Mouse (Mus musculus): Measurements from ENCODE around the gene Tnfsf4.

Gene Tnfsf4

GRCm38 (mm10) chr1:161394931-161395459, at the start of gene Tnfsf4:
Gene Tnfsf4 (plus strand): TSS chr1:161395409.
- DNase-seq (ENCODE audit: low read depth) = no peak

GRCm38 (mm10) chr1:161350981-161351380, 44.2 kb upstream of the Tnfsf4 start:
- no peak for DNase-seq (ENCODE audit: low read depth)

- peak; percentile 19 for DNase-seq (ENCODE audit: low read depth)
These were observed 30.2 kb upstream of the Tnfsf4 start for GRCm38 (mm10) chr1:161365006-161365405.

GRCm38 (mm10) chr1:161371919-161372318, 23.3 kb upstream of the Tnfsf4 start:
- DNase-seq (ENCODE audit: low read depth) = no peak

GRCm38 (mm10) chr1:161375866-161376265, 19.3 kb upstream of the Tnfsf4 start:
- no peak for DNase-seq (ENCODE audit: low read depth)

- DNase-seq (ENCODE audit: low read depth) = no peak
These were observed 16.6 kb upstream of the Tnfsf4 start for GRCm38 (mm10) chr1:161378571-161378970.

- DNase-seq (ENCODE audit: low read depth) = no peak
These were observed 15.4 kb upstream of the Tnfsf4 start for GRCm38 (mm10) chr1:161379685-161380424.

DNA sequence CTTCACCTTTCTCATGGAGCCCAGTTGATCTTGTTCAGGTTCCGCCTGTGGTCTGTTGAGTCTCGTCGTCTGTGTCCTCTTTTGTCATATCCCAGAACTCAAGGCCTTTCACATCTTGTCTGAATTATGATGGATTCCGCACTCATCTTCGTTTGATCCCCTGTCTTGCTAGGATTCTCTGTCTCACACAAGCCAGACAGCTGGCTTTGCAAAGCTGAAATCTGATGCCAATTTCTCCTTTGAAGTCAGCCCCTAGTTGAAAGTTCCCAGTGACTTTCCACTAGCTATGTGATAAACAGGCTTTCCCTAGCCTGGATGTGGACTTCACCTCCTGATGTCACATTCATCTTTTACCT, 14.8 kb upstream of the Tnfsf4 start:
- DNase-seq (ENCODE audit: low read depth) = no peak

- no peak for DNase-seq (ENCODE audit: low read depth)
These were observed 5.1 kb upstream of the Tnfsf4 start for GRCm38 (mm10) chr1:161390066-161390465.

DNA sequence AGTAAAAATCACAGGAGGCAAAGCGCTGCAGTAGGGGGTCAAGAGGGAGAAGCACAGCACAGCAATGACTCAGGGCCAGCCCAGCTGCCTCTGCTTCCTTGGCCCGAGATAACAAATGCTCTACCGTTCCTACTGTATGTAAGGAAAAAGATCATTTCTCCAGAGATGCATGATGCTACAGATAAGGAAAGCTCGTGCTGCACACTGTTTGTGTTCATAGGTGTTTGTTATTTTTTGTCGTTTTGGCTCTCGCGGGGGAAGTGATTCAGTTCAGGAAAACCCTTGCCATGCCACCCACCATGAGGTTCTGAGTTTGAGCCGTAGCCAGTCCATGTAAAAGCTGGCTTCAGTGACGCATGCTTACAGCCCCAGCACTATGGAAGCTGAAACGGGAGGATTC, 2.3 kb upstream of the Tnfsf4 start:
- DNase-seq (ENCODE audit: low read depth) = no peak

DNA sequence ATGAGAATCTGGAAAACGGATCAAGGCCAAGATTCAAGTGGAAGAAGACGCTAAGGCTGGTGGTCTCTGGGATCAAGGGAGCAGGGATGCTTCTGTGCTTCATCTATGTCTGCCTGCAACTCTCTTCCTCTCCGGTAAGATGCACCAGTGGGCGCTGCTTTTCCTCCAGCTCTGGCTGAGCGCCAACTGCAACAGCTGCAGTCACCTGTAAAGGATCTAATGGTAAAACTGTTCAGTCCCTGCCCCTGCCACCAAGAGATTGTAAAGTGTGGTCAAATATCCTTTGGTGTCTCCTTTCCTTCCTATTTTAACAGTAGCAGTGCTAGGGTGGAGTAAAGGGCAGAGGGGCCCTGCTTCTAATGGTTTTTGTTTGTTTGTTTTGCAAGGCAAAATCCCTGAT, 401 bp downstream of the Tnfsf4 start:
- DNase-seq (ENCODE audit: low read depth) = no peak

GRCm38 (mm10) chr1:161396351-161396750, 1.1 kb downstream of the Tnfsf4 start:
- no peak for DNase-seq (ENCODE audit: low read depth)

DNA sequence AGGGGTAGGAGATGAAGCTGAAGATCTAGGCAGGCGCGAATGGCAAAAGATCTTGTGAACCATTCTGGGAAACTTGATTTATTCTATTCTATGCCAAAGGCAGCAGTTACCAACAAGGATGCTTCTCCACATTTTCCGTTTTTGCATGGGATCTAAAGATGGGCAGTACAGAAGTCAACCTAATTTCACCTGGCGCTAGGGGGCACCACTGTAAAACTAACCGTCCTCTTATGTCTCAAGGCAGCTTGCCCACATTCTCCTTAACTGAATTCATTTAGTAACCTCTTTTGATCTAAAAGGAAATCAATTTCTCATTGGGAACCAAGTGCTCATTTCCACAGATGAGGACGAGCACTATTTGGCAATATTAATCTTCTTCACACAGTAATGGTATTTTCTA, 4.9 kb downstream of the Tnfsf4 start:
- peak; percentile 47 for DNase-seq (ENCODE audit: low read depth)

- DNase-seq (ENCODE audit: low read depth) = no peak
These were observed 7.9 kb downstream of the Tnfsf4 start for GRCm38 (mm10) chr1:161403061-161403460.

GRCm38 (mm10) chr1:161406480-161406879, 11.3 kb downstream of the Tnfsf4 start:
- no peak for DNase-seq (ENCODE audit: low read depth)

- DNase-seq (ENCODE audit: low read depth) = no peak
These were observed 24.7 kb downstream of the Tnfsf4 start for GRCm38 (mm10) chr1:161419926-161420325.

DNA sequence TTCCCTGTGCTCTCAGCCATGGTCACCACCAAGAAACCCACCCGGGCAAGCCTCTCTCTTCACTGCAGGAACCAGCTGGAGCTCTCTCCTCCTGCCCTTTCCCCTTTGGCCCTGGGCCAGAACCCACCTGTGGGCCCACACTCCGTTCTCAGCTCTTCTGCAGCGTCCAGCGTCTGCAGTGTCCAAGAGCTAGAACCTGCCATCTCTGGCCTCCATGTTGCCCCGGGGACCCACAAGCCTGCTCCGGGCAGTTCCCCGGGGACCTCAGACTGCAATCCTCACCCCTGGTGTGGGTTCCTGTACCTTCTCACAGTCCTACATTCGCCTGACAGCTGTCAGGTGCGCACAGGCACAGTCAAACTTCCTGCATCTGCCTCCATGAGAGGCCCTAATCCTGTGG, 25.4 kb downstream of the Tnfsf4 start:
- DNase-seq (ENCODE audit: low read depth) = no peak

DNA sequence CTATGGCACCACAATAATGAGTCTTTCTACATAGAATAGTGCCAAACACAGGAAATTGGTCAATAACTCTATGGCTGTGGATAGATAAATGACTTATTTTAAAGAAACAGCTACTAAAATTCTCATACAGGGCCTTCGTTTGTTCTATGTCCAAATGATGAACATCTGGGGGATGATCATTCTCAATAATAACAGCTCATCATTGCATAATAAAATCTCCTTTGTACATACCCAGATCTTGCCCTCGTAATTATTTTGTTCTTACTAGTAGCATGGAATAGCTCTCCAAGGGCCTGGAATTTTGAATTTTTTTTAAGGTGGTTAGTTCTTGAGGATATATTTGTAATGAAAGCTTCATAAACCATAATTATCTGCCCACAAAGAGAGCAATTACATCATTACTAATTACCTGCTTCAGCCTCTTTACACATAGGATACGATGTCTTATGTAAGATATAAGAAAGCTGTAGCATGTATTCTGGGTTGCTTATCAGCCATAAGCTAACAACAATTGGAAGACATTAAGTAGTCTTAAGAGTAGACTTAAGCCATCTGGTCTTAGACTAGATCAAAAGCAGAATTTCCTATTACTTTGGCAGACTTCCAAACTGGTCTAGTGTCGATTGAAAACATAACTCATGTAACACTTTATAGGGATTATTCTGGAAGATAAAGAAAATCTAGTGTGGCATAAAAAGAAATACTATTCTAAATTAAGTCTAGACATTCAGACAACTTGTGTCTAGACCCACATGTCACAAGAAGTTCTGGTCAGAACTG, 31.3 kb downstream of the Tnfsf4 start:
- no peak for DNase-seq (ENCODE audit: low read depth)

DNA sequence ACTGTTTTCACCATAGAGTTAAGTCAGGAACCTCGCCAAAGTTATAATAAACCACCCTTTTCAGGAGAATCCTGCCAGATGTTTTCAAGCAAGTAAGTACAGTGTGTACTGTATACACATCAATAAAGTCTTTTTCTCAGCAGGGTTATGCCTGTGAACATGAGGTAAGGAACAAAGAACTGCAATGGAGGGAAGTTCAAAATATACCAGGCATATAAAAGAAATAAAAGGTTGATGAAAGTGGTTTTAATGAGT, 31.8 kb downstream of the Tnfsf4 start:
- DNase-seq (ENCODE audit: low read depth) = no peak

GRCm38 (mm10) chr1:161435781-161436180, 40.6 kb downstream of the Tnfsf4 start:
- no peak for DNase-seq (ENCODE audit: low read depth)

DNA sequence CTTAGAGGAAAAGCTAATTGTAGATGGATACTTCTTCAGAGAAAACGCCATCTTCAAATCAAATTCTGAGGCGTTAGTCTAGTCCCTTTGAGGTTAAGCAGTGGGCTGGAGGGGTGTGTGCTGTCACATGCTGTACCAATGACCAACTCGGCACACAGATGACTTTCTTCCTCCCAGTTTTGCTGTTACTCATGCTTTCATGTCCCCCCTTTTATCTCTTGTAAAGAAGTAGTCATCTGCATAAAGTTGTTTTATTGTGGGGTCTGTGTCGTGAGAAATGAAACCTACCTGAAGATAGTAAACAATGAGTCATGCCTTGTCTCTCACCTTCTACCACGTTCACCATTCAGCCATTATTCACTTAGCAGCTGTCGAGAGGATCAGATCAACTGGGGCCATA, 41.3 kb downstream of the Tnfsf4 start:
- no peak for DNase-seq (ENCODE audit: low read depth)

GRCm38 (mm10) chr1:161444858-161445257, 49.6 kb downstream of the Tnfsf4 start:
- DNase-seq (ENCODE audit: low read depth) = no peak

DNA sequence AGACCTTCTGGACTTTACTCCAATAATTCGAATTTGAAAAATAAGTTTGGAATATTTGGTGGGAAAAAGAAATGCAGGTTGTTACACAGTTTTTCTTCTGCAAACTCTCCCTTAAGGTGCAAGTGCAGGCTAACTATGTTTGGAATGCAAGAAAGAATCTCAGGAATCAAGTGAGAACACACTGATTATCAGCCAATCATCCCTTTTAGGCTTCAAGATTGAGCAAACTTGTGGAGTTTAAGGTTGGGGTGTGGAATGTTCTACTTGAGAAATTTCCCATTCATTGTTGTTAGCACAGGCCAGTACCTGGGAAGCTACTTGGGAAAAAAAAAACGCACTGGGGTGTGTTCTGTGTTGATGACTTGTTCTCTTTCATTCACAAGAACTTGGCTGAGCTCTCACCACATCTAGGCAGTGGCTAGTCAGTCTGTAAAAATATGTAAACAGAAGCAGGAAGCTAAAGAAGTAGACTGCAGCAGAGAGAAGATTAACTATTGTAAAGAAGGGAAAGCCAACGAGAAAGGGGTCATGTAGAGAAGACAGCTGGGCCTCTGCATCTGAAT, 56.6 kb downstream of the Tnfsf4 start:
- DNase-seq (ENCODE audit: low read depth) = peak; percentile 26

All from fibroblast of lung, adult 2 months (primary cell).